Mouse (Mus musculus): Measurements from ENCODE around the gene Rab31. TPM values are rescaled to one million over a fixed set of nuclear protein-coding genes. Genes with fewer than 3 reads are reported as not detected.
A peak's percentile ranks its signal among the peaks of the same experiment; 100 is the strongest.

Rab31 gene
- polyA plus RNA-seq, 1 experiment from 2014 or later: 32.5 TPM

GRCm38 (mm10) chr17:65746314-65746713 is 26.2 kb downstream of the Rab31 start:
- Histone ChIP-seq H3K4me2 (replicated peaks) (no peak overlapping the region), H3K4me3 (replicated peaks) (no peak overlapping the region), H3K27me3 (replicated peaks) (no peaks in the 10 kb centered on the region), H3K27ac (no peak overlapping the region), H3K9me3 (no peaks in the 10 kb centered on the region; the same call in 1 of the 2 replicates), H3K4me1 (replicated peaks) (no peaks in the 10 kb centered on the region), H3K9ac (no peak overlapping the region), H3K36me3 (no peaks in the 10 kb centered on the region)
- ATAC-seq: no peak
- 75% methylated on average over 6 of the region's 6 CpGs for WGBS

- Histone ChIP-seq H3K9me3 (no peaks in the 10 kb centered on the region), H3K4me2 (replicated peaks) (no peak overlapping the region), H3K36me3 (no peaks in the 10 kb centered on the region), H3K9ac (no peak overlapping the region), H3K27ac (no peak overlapping the region), H3K4me3 (replicated peaks) (no peak overlapping the region), H3K4me1 (replicated peaks) (no peaks in the 10 kb centered on the region), H3K27me3 (replicated peaks) (no peaks in the 10 kb centered on the region)
- no peak for ATAC-seq
- 78% methylated on average over 11 of the region's 11 CpGs for WGBS
Measured at GRCm38 (mm10) chr17:65743664-65744330, 28.8 kb downstream of the Rab31 start.

DNA sequence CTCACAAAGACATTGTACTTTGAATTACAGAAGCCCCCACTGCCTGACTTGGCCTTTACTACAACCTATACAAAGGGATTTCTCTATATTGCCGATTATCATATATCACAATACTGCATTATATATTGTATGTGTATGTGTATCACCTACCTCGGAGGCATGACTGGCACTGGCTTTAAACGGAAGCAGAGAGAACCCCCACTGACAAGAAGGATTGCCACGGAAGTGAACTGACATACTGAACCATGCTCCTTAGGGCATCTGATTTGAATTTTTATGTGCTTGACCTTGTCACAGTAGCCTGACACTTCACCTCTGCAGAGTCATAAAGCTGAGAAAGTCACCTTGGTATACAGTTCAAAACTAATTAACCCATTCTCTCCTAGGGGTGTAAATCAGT is 29.6 kb downstream of the Rab31 start:
- Histone ChIP-seq H3K4me1 (replicated peaks) (no peaks in the 10 kb centered on the region), H3K4me3 (replicated peaks) (no peak overlapping the region), H3K27ac (no peak overlapping the region), H3K4me2 (replicated peaks) (no peak overlapping the region), H3K9ac (no peak overlapping the region), H3K27me3 (replicated peaks) (no peaks in the 10 kb centered on the region), H3K9me3 (no peaks in the 10 kb centered on the region), H3K36me3 (no peaks in the 10 kb centered on the region)
- WGBS: 63% methylated on average over 4 of the region's 4 CpGs
- ATAC-seq: no peak

GRCm38 (mm10) chr17:65742245-65742905 is 30.2 kb downstream of the Rab31 start:
- no peaks in the 10 kb centered on the region for H3K27me3 ChIP-seq (replicated peaks)
- no peak overlapping the region for H3K4me2 ChIP-seq (replicated peaks)
- no peaks in the 10 kb centered on the region for H3K9me3 ChIP-seq
- H3K27ac ChIP-seq: no peak overlapping the region
- 83% methylated on average over 10 of the region's 10 CpGs for WGBS
- H3K4me1 ChIP-seq (replicated peaks): 0 out of 2 replicates have a peak, but pooled peaks cover 3% of the 10 kb centered on the region
- ATAC-seq: no peak
- no peak overlapping the region for H3K4me3 ChIP-seq (replicated peaks)
- H3K36me3 ChIP-seq: no peaks in the 10 kb centered on the region
- no peak overlapping the region for H3K9ac ChIP-seq

- Histone ChIP-seq H3K36me3 (no peaks in the 10 kb centered on the region), H3K4me2 (replicated peaks) (no peak overlapping the region), H3K27me3 (replicated peaks) (no peaks in the 10 kb centered on the region), H3K4me3 (replicated peaks) (no peak overlapping the region), H3K9me3 (no peaks in the 10 kb centered on the region), H3K9ac (no peak overlapping the region), H3K4me1 (replicated peaks) (0 out of 2 replicates have a peak, but pooled peaks cover 3% of the 10 kb centered on the region), H3K27ac (no peak overlapping the region)
- 91% methylated on average over 4 of the region's 4 CpGs for WGBS
- ATAC-seq: no peak
Measured at GRCm38 (mm10) chr17:65741565-65741964, 31.0 kb downstream of the Rab31 start.

GRCm38 (mm10) chr17:65739874-65740725 is 32.5 kb downstream of the Rab31 start:
- H3K27ac ChIP-seq: no peak overlapping the region
- no peaks in the 10 kb centered on the region for H3K36me3 ChIP-seq
- no peaks in the 10 kb centered on the region for H3K27me3 ChIP-seq (replicated peaks)
- no peak overlapping the region for H3K4me3 ChIP-seq (replicated peaks)
- no peaks in the 10 kb centered on the region for H3K9me3 ChIP-seq
- 86% methylated on average over 15 of the region's 15 CpGs for WGBS
- H3K4me1 ChIP-seq (replicated peaks): 0 out of 2 replicates have a peak, but pooled peaks cover 3% of the 10 kb centered on the region
- no peak for ATAC-seq
- H3K4me2 ChIP-seq (replicated peaks): no peak overlapping the region
- H3K9ac ChIP-seq: no peak overlapping the region

DNA sequence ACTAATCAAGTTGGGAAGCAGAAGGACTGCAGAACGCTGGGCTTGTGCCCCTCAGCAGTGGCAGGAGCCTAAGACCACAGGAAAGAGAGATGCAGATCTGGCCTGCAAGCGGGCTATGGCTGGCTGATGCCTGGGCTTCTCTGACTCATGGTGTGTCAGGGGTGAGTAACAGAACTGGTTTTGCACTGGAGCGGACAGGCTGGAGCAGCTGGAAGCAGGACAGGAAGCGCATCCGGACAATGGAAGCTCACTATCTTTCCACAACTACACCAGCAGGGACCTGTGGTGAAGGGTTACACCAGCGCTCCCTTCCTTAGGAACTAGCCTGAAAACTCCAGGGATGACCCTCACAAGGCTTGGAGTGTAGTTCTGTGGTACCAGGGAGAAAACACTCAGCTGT is 34.9 kb downstream of the Rab31 start:
- Histone ChIP-seq H3K9ac (no peak overlapping the region), H3K36me3 (no peaks in the 10 kb centered on the region), H3K4me1 (replicated peaks) (0 out of 2 replicates have a peak, but pooled peaks cover 3% of the 10 kb centered on the region), H3K4me3 (replicated peaks) (no peak overlapping the region), H3K4me2 (replicated peaks) (no peak overlapping the region), H3K9me3 (no peaks in the 10 kb centered on the region), H3K27ac (0 out of 2 replicates have a peak overlapping the region, but pooled peaks have one; percentile 22), H3K27me3 (replicated peaks) (no peaks in the 10 kb centered on the region)
- no peak for ATAC-seq
- WGBS: 79% methylated on average over 6 of the region's 6 CpGs

DNA sequence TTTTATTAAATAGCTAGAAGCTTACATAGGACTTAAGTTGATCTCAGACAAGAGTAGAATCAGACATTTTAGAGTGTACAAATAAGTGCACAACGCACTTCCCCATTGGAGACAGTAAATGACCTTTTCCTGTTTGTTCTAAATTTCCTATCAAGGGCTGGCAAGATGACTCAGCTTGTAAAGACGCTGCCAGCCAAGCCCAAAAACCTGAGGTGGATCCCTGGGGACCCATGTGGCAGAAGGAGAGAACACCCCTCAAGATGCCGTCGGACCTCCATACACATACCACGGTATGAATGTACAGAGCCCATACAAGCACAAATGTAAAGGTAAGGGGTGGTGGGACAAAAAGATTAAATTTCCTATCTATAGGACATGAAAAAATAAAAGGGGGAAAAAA is 35.4 kb downstream of the Rab31 start:
- Histone ChIP-seq H3K27ac (no peak overlapping the region), H3K4me2 (replicated peaks) (no peak overlapping the region), H3K4me1 (replicated peaks) (0 out of 2 replicates have a peak, but pooled peaks cover 3% of the 10 kb centered on the region), H3K9ac (no peak overlapping the region), H3K4me3 (replicated peaks) (no peak overlapping the region), H3K9me3 (no peaks in the 10 kb centered on the region), H3K27me3 (replicated peaks) (no peaks in the 10 kb centered on the region), H3K36me3 (no peaks in the 10 kb centered on the region)
- no peak for ATAC-seq
- 82% methylated on average over 5 of the region's 5 CpGs for WGBS

DNA sequence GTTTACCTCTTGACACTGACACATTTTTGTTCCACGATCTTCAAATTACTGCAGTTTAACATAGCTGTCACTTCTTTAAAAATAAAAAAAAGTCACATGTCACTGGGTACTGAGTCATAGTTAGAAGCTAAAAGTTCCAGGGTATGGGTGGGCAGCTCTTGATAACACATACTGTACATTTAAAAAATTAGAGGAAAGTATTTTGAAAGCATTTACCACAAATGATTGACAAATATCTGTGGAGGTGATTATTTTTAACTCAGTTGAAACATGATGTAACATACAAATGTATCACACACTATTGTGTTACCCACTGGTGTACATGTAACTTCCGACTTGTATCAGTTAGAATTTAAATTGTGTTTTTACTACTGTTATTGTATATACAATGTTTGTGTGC is 37.5 kb downstream of the Rab31 start:
- Histone ChIP-seq H3K9me3 (no peaks in the 10 kb centered on the region), H3K27ac (no peak overlapping the region), H3K4me1 (replicated peaks) (0 out of 2 replicates have a peak, but pooled peaks cover 3% of the 10 kb centered on the region), H3K27me3 (replicated peaks) (no peaks in the 10 kb centered on the region), H3K4me3 (replicated peaks) (no peak overlapping the region), H3K9ac (no peak overlapping the region), H3K36me3 (no peaks in the 10 kb centered on the region), H3K4me2 (replicated peaks) (no peak overlapping the region)
- ATAC-seq: no peak
- WGBS: 89% methylated on average over 2 of the region's 2 CpGs

DNA sequence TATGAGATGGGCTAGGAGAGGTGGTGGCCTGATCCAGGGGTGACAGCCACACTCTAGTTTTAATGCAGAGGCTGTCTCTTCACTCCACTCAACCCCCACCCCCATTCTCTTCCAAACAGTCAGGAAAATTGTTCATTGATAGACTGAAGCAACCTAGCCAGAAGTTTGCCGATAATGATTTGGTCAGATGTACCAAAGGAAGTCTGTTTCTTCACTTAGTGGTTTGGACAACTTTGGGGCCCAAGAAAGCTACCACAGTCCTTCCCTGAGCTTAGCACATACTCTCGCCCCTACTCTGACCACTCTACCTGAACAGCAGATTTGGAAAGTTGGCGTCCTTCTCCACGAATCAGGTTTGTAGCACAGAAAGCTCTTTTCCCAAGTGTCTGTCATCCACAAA is 39.9 kb downstream of the Rab31 start:
- WGBS: 80% methylated on average over 4 of the region's 4 CpGs
- no peak overlapping the region for H3K4me2 ChIP-seq (replicated peaks)
- H3K4me3 ChIP-seq (replicated peaks): no peak overlapping the region
- no peaks in the 10 kb centered on the region for H3K36me3 ChIP-seq
- no peak overlapping the region for H3K9ac ChIP-seq
- no peaks in the 10 kb centered on the region for H3K27me3 ChIP-seq (replicated peaks)
- no peak for ATAC-seq
- H3K27ac ChIP-seq: no peak overlapping the region
- H3K9me3 ChIP-seq: no peaks in the 10 kb centered on the region
- H3K4me1 ChIP-seq (replicated peaks): 0 out of 2 replicates have a peak, but pooled peaks cover 2% of the 10 kb centered on the region

DNA sequence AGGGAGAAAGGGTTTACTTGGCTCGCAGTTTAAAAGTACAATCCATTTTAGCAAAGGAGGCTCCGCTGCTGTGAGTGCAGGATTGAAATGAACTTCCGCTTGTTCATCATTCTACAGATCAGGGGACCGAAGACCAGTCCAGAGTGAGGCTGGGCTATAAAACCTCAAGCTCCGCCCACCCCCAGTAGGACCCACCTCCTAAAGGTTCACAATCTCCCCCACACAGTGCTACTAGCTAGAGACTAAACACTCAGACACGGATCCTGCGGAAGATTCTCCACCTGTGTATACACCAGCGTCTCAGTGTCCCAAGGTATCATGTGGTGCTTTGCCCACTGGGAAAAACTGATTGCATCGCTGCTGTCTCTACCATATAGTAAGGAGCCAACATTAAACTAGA is 40.8 kb downstream of the Rab31 start:
- no peak overlapping the region for H3K27ac ChIP-seq
- no peak overlapping the region for H3K4me3 ChIP-seq (replicated peaks)
- no peak overlapping the region for H3K4me2 ChIP-seq (replicated peaks)
- no peak overlapping the region for H3K9ac ChIP-seq
- no peaks in the 10 kb centered on the region for H3K4me1 ChIP-seq (replicated peaks)
- H3K36me3 ChIP-seq: no peaks in the 10 kb centered on the region
- H3K27me3 ChIP-seq (replicated peaks): no peaks in the 10 kb centered on the region
- H3K9me3 ChIP-seq: no peaks in the 10 kb centered on the region
- WGBS: 86% methylated on average over 9 of the region's 9 CpGs
- no peak for ATAC-seq

Data from intestine, embryonic 15.5 days (tissue).